9 mouse cellular contexts compared by ENCODE assay signal in the genomic region with DNA sequence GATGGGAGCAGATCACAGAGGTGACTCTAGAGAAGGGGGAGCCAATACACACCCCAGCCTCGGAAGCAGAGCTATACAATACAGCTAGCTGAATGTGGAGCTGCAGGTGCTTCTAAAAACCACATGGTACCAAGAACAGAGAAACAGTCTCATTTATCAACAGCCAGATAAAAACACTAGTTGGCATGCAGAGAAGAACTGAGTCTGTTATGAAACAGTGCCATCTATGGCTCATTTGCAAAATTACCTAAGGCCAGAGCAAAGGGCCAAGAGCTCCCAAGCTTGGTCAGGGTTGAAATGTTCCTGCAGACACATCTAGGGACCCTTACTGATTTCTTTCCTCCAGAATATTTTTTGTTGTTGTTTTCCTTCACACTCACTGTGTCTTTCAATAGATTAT.
DNase-seq lines count a peak whose midpoint lies in the region; ATAC-seq lines count a peak whose summit lies in the region.
"Had no signal": no experiment of that assay in that cellular context is flagged by ENCODE, and none has a peak within 500 bp of the region (broad histone marks: within the 10 kb centered on the region; RNA-seq: fewer than 3 reads in every experiment).

No protein-coding gene starts in this region.

- H3K27ac ChIP-seq in midbrain, embryonic 14.5 days (replicated peaks; ENCODE audit: low read depth, low read length): no peak overlapping the region
- H3K27ac ChIP-seq in midbrain, embryonic 13.5 days: no peak overlapping the region
- H3K27ac ChIP-seq: heart, embryonic 13.5 days had no signal

- peaks cover 60% of the 10 kb centered on the region for H3K36me3 ChIP-seq in midbrain, embryonic 14.5 days (ENCODE audit: control insufficient read depth, insufficient read depth, low read length)
- peaks cover 56% of the 10 kb centered on the region for H3K36me3 ChIP-seq in midbrain, embryonic 13.5 days

- no peak overlapping the region for H3K9ac ChIP-seq in midbrain, embryonic 14.5 days (replicated peaks; ENCODE audit: low read length)
- H3K9ac ChIP-seq in midbrain, embryonic 13.5 days (replicated peaks): no peak overlapping the region
- H3K9ac ChIP-seq: heart, embryonic 13.5 days had no signal

- H3K9me3 ChIP-seq in midbrain, embryonic 14.5 days (ENCODE audit: control insufficient read depth, low read length): no peaks in the 10 kb centered on the region
- H3K9me3 ChIP-seq in midbrain, embryonic 13.5 days: no peaks in the 10 kb centered on the region
- H3K9me3 ChIP-seq: heart, embryonic 13.5 days had no signal

- ATAC-seq in midbrain, embryonic 14.5 days (ENCODE audit: low FRiP score, low TSS enrichment): no peak
- ATAC-seq in midbrain, embryonic 13.5 days: no peak
- ATAC-seq in megakaryocyte-erythroid progenitor cell, adult 5-6 weeks (replicated peaks; ENCODE audit: low FRiP score, low TSS enrichment, poor library complexity, severe bottlenecking): peak; percentile 84
- ATAC-seq in erythroblast, adult 5-6 weeks (replicated peaks; ENCODE audit: low FRiP score, poor library complexity, severe bottlenecking): no peak

- H3K27me3 ChIP-seq in midbrain, embryonic 14.5 days (ENCODE audit: control insufficient read depth, insufficient read depth, low read length): no peaks in the 10 kb centered on the region
- H3K27me3 ChIP-seq in midbrain, embryonic 13.5 days: no peaks in the 10 kb centered on the region
- H3K27me3 ChIP-seq: heart, embryonic 13.5 days had no signal

- peak; percentile 59 for DNase-seq in embryo, embryonic 10 days (ENCODE audit: low spot score)
- DNase-seq in embryo, embryonic 9.5 days (ENCODE audit: extremely low spot score): no peak
- DNase-seq in midbrain, embryonic 14.5 days: peak; percentile 76
- peak; percentile 77 for DNase-seq in cerebellum, adult 9-10 months
- peak; percentile 56 for DNase-seq in kidney, postnatal 14 days

- no peak overlapping the region for H3K4me2 ChIP-seq in midbrain, embryonic 14.5 days (ENCODE audit: low read length)
- H3K4me2 ChIP-seq in midbrain, embryonic 13.5 days (replicated peaks): no peak overlapping the region
- H3K4me2 ChIP-seq: heart, embryonic 13.5 days had no signal

- no peak overlapping the region for H3K4me3 ChIP-seq in midbrain, embryonic 14.5 days (replicated peaks; ENCODE audit: low read depth, low read length)
- no peak overlapping the region for H3K4me3 ChIP-seq in midbrain, embryonic 13.5 days (replicated peaks)
- H3K4me3 ChIP-seq: heart, embryonic 13.5 days had no signal

- no peaks in the 10 kb centered on the region for H3K4me1 ChIP-seq in midbrain, embryonic 14.5 days (ENCODE audit: control insufficient read depth, insufficient read depth, low read length)
- H3K4me1 ChIP-seq in midbrain, embryonic 13.5 days (replicated peaks): no peaks in the 10 kb centered on the region

- 68% methylated on average over 1 of the region's 1 CpGs for WGBS in midbrain, embryonic 14.5 days
- 50% methylated on average over 1 of the region's 1 CpGs for WGBS in midbrain, embryonic 13.5 days
